Mouse (Mus musculus) T-helper 1 cell (primary cell): ENCODE data around the gene Tdrkh.

Experiments used
- in situ Hi-C: fragments of 300-600 bp; cut with MboI, MseI; formaldehyde crosslinking; loops from one replicate; pipeline ENCODE4 v1.15.1; 2025; ENCODE audit warnings: high pct_unique_total_duplicates

Tdrkh gene

GRCm38 (mm10) chr3:94413031-94413679 is at the start of gene Tdrkh:
Gene Tdrkh (plus strand): TSS chr3:94413273.
- in situ Hi-C loops = no loop called here

GRCm38 (mm10) chr3:94363291-94364153 is 49.6 kb upstream of the Tdrkh start:
- in situ Hi-C loops = no loop called here

GRCm38 (mm10) chr3:94364154-94364526 is 48.9 kb upstream of the Tdrkh start:
- in situ Hi-C loops = no loop called here

GRCm38 (mm10) chr3:94366761-94367160 is 46.3 kb upstream of the Tdrkh start:
- in situ Hi-C loops = no loop called here

- in situ Hi-C loops = no loop called here
Measured at GRCm38 (mm10) chr3:94367511-94367910, 45.6 kb upstream of the Tdrkh start.

GRCm38 (mm10) chr3:94368631-94369030 is 44.4 kb upstream of the Tdrkh start:
- in situ Hi-C loops = no loop called here

- in situ Hi-C loops = loop anchor here (10.0 kb wide), 1 partner anchor 215 kb away; the partner anchor contains the start of gene Snx27
Measured at GRCm38 (mm10) chr3:94369709-94370108, 43.4 kb upstream of the Tdrkh start.

- in situ Hi-C loops = loop anchor here (10.0 kb wide), 1 partner anchor 213 kb away; the partner anchor contains the start of gene Snx27
Measured at GRCm38 (mm10) chr3:94371637-94372036, 41.4 kb upstream of the Tdrkh start.

- in situ Hi-C loops = loop anchor here (10.0 kb wide), 1 partner anchor 213 kb away; the partner anchor contains the start of gene Snx27
Measured at GRCm38 (mm10) chr3:94372038-94372437, 41.0 kb upstream of the Tdrkh start.

- in situ Hi-C loops = loop anchor here (10.0 kb wide), 1 partner anchor 212 kb away; the partner anchor contains the start of gene Snx27
Measured at GRCm38 (mm10) chr3:94372641-94373040, 40.4 kb upstream of the Tdrkh start, which contains the start of gene Rorc. Gene Rorc (plus strand): TSS chr3:94372794.

GRCm38 (mm10) chr3:94373090-94373489 is 40.0 kb upstream of the Tdrkh start:
- in situ Hi-C loops = loop anchor here (10.0 kb wide), 1 partner anchor 212 kb away; the partner anchor contains the start of gene Snx27

- in situ Hi-C loops = loop anchor here (10.0 kb wide), 1 partner anchor 211 kb away; the partner anchor contains the start of gene Snx27
Measured at GRCm38 (mm10) chr3:94373597-94374011, 39.5 kb upstream of the Tdrkh start.

GRCm38 (mm10) chr3:94374636-94375035 is 38.4 kb upstream of the Tdrkh start:
- in situ Hi-C loops = loop anchor here (5.0 to 10.0 kb wide), 2 partner anchors 68 to 210 kb away; partner anchors contain the start of genes Mrpl9, Oaz3 and Snx27

GRCm38 (mm10) chr3:94375146-94375545 is 37.9 kb upstream of the Tdrkh start:
- in situ Hi-C loops = loop anchor here (5.0 to 10.0 kb wide), 2 partner anchors 67 to 210 kb away; partner anchors contain the start of genes Mrpl9, Oaz3 and Snx27

GRCm38 (mm10) chr3:94375861-94376260 is 37.2 kb upstream of the Tdrkh start:
- in situ Hi-C loops = loop anchor here (5.0 to 10.0 kb wide), 2 partner anchors 66 to 209 kb away; partner anchors contain the start of genes Mrpl9, Oaz3 and Snx27

GRCm38 (mm10) chr3:94377028-94377923 is 35.8 kb upstream of the Tdrkh start:
- in situ Hi-C loops = loop anchor here (5.0 to 10.0 kb wide), 2 partner anchors 65 to 208 kb away; partner anchors contain the start of genes Mrpl9, Oaz3 and Snx27

- in situ Hi-C loops = loop anchor here (5.0 to 10.0 kb wide), 2 partner anchors 62 to 205 kb away; partner anchors contain the start of genes Mrpl9, Oaz3 and Snx27
Measured at GRCm38 (mm10) chr3:94379831-94380510, 33.1 kb upstream of the Tdrkh start.

GRCm38 (mm10) chr3:94382308-94382707 is 30.8 kb upstream of the Tdrkh start:
- in situ Hi-C loops = no loop called here

- in situ Hi-C loops = no loop called here
Measured at GRCm38 (mm10) chr3:94383476-94383875, 29.6 kb upstream of the Tdrkh start.

- in situ Hi-C loops = no loop called here
Measured at GRCm38 (mm10) chr3:94386671-94387070, 26.4 kb upstream of the Tdrkh start.
